Mouse (Mus musculus) right cerebral cortex, postnatal 25 days (tissue): ENCODE results near the gene Oog1.
"Not testable (repeated sequence)": the region's sequence is repeated elsewhere in the genome, so short reads cannot be mapped to it uniquely, and the experiment has no call there.

ENCODE experiments used
- DNase-seq: peaks from one replicate; pipeline ENCODE4 v3.0.0; 2022

The Oog1 gene

GRCm38 (mm10) chr12:87602388-87602787 is at the start of gene Oog1:
TSS of gene Oog1 (plus strand) at chr12:87602688.
- DNase-seq: not testable (repeated sequence)

GRCm38 (mm10) chr12:87601388-87601787 is 1.1 kb upstream of the Oog1 start:
- DNase-seq: not testable (repeated sequence)

GRCm38 (mm10) chr12:87618569-87618968 is 16.1 kb downstream of the Oog1 start, which contains the start of gene Gm4027:
TSS of gene Gm4027 (plus strand) at chr12:87618869.
- DNase-seq: not testable (repeated sequence)

- not testable (repeated sequence) for DNase-seq
Measured at GRCm38 (mm10) chr12:87644520-87644919, 42.0 kb downstream of the Oog1 start, which contains the start of gene Gm16381. TSS of gene Gm16381 (minus strand) at chr12:87644620.

GRCm38 (mm10) chr12:87652916-87653703 is 50.6 kb downstream of the Oog1 start:
- DNase-seq: not testable (repeated sequence)
